Mouse (Mus musculus) frontal cortex, postnatal 36 days (tissue): ENCODE data around the gene Arid1b.
A peak's percentile ranks its signal among the peaks of the same experiment; 100 is the strongest.
"Not testable (repeated sequence)": the region's sequence is repeated elsewhere in the genome, so short reads cannot be mapped to it uniquely, and the experiment has no call there.

ENCODE experiments used
- DNase-seq, 2 experiments: peaks; one replicate each; pipeline ENCODE4 v3.0.0; 2022; ENCODE audit warnings: low spot score in 2 of 2

Arid1b gene

DNA sequence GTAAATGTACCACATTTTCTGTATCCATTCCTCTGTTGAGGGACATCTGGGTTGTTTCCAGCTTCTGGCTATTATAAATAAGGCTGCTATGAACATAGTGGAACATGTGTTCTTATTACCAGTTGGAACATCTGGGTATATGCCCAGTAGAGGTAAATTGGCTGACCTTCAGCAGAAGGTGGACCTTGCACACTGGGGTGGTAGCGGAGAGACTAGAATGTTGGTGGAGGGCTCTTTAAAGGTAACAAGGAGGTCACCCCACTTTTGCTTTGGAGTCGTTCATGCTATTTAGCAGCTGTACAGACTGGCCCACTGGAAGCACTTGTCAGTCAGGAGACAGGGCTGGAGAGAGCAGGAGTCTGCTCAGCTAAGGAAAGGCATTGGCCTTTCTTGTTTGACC, 94.1 kb downstream of the Arid1b start:
- DNase-seq: not testable (repeated sequence)

DNA sequence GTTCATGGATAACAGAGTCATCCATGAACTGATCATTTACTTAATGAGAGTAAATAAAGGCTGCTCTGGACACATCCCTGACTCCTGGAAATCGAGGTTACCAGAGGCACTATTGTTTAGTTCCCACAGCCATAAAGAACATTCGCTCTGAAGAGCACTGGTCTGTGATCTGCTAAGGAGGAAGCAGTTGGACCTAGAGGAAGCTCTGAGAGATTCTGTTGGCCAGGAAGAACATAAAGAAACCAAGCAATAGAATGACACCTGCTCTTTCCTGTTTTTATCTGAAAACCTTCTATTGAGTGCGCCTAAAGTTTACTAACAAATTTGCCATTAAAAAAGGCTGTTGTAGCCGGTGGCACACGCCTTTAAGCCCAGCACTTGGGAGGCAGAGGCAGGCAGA, 94.7 kb downstream of the Arid1b start:
- DNase-seq: no peak

DNA sequence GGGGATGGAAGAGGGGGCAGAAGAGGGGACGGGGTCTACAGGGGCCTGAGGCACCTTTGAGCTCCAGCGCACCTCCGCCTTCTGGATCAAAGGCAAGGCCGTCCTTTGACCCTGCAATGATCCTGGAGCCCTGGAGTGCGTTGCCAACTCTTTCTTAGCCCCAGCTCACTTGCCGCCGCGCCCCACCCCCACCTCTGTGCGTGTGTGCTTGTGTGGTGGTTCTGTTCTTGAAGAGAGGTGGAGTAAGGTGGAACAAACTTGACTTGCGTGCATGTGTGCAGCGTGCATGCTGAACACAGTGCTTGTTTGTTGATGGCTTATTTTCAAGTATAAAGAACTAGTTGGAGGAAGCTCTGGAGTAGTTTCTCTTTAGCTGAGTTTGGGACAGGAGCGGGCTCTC, 95.4 kb downstream of the Arid1b start:
- no peak for DNase-seq

DNA sequence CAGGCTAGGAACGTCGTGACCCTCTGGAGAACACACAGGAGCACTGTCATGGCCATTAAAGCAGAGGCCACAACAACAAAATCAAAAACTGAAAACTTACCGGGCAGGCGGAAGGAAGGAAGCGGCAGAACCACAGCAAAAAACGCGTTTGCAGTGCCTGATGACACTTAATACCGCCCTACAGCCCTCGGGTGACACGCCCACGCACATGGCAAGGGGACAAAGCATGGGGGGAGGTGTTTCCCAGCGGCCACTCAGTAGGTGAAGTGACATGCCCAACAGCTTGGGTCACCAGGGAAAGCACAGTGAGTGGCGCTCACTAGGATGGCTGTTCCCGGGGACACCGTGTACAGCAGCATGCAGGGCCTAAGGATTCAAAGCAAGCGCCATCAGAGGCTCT, 97.4 kb downstream of the Arid1b start:
- no peak for DNase-seq

DNA sequence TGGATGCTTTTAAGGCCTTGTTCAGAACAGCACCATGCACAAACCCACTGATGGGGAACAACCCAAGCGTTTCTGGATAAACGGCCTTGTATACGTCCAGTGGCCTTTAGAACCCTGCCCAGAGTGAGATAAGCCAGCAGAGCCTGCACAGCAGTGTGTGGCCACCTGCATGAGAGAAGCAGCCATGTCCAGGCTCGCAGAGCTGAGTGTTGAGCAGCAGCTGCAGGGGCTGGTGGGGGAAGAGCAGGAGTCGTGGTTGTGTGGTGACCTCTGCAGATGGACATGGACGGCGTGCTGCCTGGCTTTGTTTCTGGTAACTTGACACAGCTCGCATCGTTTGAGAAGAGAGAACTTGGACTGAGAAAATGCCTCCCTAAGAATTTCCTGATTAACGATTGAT, 97.8 kb downstream of the Arid1b start:
- DNase-seq: no peak

DNA sequence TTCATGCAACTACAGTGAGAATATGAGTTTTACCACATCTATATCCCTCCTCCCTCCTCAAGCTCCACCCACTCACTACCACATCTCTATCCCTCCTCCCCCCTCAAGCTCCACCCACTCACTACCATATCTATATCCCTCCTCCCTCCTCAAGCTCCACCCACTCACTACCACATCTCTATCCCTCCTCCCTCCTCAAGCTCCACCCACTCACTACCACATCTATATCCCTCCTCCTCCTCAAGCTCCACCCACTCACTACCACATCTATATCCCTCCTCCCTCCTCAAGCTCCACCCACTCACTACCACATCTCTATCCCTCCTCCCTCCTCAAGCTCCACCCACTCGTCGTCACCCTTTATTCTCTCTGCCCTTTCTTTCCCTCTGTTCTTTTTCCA, 99.2 kb downstream of the Arid1b start:
- DNase-seq: not testable (repeated sequence)

DNA sequence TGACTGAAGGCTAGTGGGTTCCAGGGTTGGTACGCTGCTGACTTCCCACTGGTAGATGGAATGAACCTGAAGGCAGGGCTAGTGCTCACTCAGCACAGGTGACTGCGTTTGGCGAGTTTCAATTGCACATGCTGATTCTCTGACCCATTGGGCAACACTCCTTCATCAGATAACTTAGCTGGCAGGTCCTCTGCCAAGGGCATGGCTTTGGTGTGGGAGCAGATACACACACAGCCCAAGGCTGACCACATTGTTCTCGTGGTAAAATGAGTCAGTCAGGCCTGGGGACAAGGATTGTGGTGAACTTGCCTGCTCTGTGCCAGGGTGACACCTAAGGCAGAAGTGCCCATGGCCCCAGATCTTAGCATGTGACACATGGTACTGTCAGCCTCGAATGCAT, 100.5 kb downstream of the Arid1b start:
- no peak for DNase-seq

DNA sequence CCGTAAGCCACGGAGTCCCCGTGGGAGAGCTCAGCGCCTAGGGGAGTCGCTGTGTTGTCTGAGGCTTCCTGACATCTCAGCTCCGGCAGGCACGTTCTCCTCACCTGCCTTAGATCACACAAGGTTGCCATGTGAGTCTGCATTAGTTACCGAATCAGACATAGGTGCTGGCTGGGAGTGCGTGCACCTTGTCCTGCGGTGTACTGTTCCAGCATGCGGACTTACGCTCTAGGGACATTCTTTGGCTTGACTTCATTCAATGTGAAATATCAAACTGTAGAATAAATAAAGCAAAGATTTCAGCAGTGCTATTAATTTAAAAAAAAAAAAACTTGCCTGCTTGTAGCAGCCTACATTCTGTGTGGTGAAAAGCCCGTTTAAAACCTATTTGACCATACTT, 101.6 kb downstream of the Arid1b start:
- DNase-seq: no peak

DNA sequence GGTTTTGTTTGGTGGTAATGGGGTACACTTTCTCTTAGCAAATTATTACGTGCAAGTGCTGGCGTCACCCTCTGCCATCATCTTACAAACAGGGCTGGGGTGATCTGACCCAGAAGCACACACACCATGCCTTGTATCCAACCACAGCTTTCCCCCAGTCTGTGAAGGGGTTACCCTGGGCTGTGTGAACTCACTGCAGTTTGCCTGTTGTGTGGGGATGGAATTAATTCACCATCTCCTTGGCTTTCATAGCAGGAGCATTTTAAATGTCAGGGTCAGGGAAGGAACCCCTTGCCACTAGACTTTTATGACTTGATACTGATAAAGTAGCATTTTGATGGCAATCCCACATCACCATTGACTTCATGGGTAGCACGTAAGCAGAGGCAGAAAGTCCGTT, 102.9 kb downstream of the Arid1b start:
- no peak for DNase-seq

DNA sequence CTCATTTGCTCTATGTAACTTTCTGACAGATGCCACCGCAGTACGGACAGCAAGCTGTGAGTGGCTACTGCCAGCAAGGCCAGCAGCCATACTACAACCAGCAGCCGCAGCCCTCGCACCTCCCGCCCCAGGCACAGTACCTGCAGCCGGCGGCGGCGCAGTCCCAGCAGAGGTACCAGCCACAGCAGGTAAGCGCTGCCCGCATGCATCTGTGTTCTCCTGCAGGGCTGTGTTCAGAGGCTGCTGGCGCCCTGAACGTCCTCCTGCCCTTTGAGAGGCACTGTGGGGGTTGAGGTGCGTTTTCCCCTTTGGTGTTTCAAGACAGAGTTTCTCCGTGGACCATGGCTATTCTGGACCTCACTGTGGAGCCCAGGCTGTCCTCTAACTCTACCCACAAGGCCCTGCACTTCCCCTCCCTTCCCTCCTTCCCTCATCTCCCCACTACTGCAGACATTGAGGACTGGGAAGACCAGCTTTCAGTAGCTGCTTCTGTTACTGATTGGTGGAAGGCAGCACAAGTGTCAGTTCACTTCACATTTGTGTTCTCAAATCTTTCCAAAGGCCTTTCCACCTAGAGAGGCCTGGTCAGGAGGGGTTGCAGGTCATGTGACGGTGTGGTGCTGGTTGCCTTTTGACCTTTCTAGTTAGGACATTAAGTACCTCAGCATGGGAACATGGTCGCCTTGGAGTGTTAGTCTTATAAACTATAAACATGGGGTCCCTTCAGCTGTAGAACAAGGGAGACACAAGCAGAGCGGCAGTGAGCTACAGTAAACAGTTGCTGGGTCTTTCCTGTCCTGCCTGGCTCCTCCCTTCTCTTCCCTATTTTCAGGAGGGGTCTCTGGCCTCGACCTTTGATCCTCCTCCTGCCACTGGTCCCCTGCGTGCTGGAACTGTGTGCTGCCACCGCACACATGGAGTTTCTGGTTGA, 103.7 kb downstream of the Arid1b start:
- no peak for DNase-seq

DNA sequence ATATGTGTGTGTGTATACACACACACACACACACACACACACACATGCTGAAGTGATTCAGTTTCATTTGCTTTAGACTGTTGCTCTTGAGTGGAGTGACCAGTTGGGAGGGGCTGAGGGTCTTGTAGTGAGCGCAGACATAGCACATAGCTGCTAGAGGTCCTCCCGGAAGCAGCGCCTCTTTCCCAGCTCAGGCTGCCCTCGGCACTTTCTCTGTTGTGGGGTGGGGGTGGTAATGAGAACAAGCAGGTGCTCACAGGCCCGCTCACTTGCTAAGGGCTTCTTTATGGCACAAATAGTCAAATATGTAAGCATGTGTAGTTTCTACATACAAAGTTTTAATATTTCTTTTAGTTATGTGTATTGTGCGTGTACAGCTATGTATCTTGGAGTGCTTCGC, 104.6 kb downstream of the Arid1b start:
- DNase-seq: no peak

DNA sequence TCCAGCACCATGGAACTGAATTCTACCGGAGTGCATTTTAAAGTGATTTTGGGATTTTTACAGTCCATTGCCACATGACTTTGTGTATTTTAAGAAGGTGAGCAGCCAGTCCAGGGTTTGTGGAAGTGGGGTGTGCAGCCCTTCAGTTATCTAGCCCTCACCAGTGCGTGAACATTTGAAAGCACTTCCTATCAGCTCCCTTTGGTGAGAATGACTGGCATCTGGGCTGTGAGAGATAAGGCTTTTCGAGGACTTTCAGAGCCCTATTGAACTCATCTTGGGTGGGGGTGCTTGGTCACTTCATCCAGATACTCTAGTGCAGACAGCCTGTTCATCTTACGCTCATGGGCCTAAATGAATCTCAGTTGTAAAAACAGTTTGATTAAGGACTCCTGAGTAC, 105.1 kb downstream of the Arid1b start:
- no peak for DNase-seq

DNA sequence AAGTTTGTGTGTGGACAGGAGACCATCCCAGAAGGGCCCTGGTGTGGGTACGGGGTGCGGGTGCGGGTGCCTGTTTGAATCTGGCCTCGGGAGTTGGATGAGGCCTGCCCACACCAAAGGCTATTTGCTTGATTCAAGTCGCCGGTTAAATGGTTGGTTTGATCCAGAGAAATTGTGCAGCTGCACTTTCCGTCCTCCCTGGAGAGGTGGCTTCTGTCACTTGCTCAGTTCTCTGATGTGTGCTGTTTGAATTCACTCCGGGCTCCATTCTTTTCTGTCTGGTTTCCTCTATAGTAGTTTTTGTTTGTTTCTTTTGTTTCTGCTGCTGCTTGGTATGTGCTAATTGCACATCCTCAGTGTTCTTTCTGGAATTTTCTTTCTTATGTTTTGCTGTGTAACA, 107.0 kb downstream of the Arid1b start:
- DNase-seq: no peak

DNA sequence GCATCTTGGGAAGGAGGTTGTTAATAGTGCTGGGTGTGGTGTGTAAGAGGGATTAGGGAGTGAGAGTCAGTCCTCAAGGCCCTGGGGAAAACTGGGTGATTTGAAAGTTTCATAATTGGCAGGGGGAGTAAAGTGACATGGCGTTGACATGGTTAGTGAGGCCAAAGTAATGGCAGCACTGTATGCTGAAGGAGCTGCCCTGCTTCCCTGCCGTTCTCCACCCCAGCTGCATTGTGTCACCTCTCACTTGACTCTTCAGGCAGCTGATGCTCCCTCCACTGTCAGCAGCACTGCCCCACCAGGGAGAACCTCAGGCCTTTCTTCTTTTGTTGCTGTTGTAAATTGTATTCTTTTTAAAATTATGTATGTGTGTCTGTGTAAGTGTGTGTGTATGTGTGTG, 107.8 kb downstream of the Arid1b start:
- DNase-seq: no peak

DNA sequence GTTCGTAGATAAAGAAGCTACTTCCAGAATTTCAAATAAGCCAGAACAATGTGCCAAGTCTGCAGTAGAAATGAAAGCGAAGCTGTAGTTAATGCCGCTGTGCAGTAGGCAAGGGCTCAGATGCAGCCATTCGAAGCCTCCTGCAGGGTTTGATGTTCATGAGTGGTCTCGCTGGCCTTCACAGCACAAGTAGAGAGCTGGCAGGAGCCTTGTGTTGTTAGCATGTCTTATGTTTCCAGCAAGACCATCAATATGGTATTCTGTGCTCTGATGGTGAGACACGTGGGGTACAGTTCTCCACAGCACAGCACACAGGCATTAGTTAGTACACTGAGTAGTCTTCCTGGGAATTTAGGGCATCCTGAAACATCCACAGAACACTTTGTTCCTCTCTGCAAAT, 111.6 kb downstream of the Arid1b start:
- DNase-seq: peak; percentile 33 to 43

DNA sequence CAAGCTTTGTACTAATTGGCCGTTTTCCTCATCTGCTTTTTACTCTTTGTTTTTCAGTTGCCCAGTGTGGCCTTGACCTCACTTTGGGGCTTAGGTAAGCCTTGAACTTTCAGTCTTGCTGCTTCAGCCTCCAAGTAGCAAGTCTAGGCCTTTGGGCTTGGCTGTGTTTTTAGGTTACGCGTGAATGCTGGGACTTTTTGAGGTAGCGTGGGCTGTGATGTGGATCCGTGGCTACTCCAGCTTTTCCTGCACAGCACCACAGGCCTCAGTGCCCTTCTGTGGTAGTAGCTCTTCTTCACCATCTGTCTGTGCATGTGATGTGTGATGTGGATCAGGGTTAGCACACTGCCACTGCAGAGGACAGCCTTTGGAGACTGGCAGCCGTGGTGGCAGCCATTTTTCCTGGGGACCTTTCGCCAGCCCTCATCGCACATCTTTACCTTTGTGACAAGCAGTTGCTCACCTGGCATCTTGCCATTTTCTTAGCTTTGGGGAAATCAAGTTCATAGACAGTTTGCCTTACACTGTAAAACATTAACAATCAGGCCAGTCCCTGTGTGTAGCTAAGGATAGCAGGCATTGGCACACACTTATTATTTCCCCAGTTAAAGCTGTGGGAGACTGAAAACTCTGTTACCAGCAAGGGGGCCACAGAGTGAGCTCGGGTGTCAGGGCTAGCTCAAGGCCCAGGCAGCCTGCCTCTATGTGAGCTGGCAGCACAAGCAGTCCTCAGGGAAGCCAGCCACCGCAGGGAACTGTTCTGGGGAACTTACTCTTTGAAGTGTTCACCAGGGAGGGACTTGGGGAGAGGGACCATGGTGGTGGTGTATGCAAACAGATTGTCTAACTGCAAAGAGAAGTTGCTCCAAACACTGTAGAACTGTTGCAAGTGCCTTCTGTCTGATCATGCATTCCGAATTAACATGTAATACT, 112.4 kb downstream of the Arid1b start:
- peak; percentile 24 to 34 for DNase-seq

DNA sequence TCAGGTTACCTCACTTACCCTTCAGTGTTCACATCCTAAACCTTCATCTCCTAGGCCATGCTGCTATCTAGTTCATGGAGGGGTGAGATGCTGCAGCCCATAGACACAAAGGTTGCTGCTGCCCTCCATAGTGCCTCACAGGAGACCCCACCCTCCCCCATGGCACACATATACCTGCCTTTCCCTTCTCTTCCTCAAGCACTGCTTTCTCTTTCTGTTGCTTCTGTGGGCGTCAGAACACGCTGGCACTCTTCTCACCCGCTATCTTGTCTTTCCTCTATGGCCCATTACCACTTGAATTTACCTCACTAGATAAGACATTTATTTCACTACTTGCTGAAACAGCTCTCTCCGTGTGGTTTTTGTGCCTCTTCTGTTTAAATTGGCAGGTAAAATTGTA, 113.4 kb downstream of the Arid1b start:
- no peak for DNase-seq

DNA sequence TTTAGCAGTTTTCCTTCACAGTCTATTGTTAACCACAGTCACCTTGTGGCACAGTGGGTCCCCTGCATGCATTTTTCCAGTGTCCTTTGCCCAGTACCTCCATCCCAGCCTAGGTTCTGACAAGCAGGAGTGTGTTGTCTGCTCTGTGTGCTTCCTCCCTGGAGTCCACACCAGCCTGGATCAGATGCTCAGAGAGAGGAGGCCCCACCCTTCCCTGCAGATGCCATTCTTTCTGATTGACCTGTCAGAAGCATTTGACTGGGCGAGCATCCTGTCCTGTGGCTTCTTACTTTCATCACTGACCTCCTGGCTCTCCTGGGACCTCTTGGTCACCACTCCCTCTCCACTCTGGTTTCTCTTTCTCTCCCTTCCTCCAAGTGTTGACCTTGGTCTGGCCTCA, 113.9 kb downstream of the Arid1b start:
- no peak for DNase-seq

DNA sequence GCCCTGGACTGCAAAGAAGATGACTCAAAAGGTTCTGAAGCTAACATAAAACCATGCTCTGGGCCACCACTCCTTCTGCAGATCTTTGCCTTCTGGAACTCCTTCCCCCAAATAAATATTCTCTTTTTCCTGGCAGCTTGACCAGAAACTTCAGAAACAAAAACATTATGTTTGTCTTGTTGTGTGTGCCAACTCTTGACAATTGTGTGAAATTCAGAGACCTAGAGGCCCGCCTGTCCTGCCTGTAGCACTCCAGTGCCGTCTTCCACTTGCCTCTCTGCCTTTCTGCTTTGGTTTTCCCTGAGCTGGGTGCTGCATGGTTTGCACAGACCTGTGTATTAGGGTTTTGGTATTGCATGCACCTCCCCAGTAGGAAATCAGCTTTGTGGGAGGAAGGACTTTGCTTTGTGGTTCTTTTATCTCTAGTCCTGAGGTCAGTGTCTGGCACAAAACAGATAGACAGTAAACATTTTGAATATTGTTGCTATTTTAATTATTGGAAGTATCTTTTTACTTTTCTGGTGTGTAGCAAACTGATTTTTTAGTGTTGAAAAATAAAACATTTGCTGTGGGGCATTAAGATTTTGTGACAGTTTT, 114.5 kb downstream of the Arid1b start:
- DNase-seq: no peak

DNA sequence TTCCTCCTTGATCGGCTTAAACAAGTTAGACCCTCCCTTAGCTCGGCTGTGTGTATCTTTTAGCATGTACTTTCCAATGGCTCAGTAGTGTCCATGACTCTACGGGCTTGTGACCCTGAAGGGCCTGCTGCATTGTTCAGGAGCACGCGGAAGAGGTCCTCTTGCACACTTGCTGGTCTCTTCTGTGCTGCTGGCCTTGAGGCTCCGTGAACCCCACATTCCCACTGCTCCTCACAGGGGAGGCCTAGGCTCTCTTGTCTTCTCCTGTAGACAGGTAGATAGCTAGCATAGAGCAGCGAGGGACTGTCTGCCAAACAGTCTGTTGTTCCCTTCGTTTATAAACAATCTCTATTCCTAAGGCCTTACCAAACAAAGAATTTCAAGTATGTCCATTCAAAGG, 115.2 kb downstream of the Arid1b start:
- no peak for DNase-seq

DNA sequence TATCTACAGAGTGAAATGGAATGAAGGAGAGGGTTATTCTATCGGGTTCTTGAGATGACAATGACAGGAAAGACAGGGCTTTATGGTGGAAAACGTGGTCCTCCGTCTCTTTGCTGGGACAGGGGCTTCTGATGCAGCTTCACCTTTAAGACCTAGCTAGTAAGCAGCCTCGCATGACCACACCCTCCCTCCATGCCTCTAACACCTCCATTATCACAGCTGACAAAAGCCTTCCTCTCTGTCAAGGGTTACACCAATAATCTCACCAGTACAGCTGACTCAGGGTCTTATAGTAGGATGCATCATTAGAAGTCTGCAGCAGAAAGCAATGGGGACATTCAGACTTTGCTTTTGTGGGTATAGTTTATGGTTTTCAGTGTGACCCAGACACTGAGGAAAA, 116.0 kb downstream of the Arid1b start:
- DNase-seq: no peak

DNA sequence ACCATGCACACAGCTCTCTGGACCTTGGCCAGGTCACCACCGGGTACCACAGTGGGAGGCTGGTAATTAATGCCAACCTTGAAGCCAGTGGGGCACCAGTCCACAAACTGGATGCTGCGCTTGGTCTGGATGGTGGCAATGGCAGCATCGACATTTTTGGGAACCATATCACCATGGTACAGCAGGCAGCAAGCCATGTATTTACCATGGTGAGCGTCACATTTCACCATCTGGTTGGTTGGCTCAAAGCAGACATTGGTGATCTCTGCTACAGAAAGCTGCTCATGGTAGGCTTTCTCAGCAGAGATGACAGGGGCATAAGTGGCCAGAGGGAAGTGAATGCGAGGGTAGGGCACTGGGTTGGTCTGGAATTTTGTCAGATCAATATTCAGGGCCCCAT, 116.8 kb downstream of the Arid1b start:
- DNase-seq: not testable (repeated sequence)
